Mouse (Mus musculus) adrenal gland, postnatal 36 days (tissue): ENCODE results near the gene Fam8a1. TPM values are rescaled to one million over a fixed set of nuclear protein-coding genes. Genes with fewer than 3 reads are reported as not detected.
A peak's percentile ranks its signal among the peaks of the same experiment; 100 is the strongest.

Source experiments
- DNase-seq, 2 experiments: peaks; one replicate each; pipeline ENCODE4 v3.0.0; 2021; ENCODE audit warnings: mixed read lengths in 1 of 2
- long read RNA-seq, 2 experiments: library from polyadenylated mRNA; stranded (forward); transcript quantifications; one replicate each; pipeline ENCODE4 v2.0.0; 2021; ENCODE audit warnings: borderline sequencing depth in 2 of 2
- total RNA-seq, 2 experiments: library from RNA; stranded (reverse); gene quantifications; 2 replicates each; pipeline ENCODE4 v1.2.3; 2021

Gene Fam8a1
- total RNA-seq = 10 to 100 TPM; 52.5 to 56.8 TPM
- long read RNA-seq, experiment 1, transcript Fam8a1-201 (5 exons, 3,664 nt) = major isoform, 20 of 27 reads
- long read RNA-seq, experiment 1, partial matches to known transcripts = 2 of 27 reads
- long read RNA-seq, experiment 1, other reads (novel, unspliced or antisense) = 4 of 27 reads
- long read RNA-seq, experiment 2, transcript Fam8a1-201 (5 exons, 3,664 nt) = major isoform, 6 of 7 reads
- long read RNA-seq, experiment 2, partial matches to known transcripts = 0 of 7 reads
- long read RNA-seq, experiment 2, other reads (novel, unspliced or antisense) = 1 of 7 reads

DNA sequence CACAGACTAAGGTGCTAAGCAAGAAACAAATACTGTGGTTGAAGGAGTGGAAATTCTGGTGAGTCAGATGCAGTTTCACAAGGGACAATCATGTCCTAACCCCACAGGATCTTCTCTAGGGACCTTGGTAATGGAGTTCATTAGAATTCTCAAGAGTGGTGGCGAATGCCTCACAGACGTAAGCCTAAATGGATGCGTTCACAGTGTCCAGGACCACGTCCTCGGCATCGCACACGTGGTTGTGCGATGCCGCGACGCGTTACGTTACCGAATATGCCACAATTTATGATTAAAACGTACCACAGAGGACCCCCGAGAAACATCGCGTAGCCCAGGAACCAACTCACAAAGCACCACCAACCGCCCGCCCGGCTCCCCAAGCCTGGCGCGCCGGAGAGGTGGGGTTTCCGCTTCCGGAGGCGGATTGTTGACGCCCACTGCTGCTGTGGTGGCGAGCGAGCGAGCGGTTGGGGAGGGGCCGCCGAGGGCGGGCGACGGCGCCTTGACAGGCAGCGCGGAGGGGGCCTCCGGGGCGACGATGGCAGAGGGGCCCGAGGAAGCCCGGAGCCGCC is at the start of gene Fam8a1:
TSS of gene Fam8a1 (plus strand) at position 475 of the 572 bp plus-strand sequence.
- DNase-seq = peak; percentile 94

DNA sequence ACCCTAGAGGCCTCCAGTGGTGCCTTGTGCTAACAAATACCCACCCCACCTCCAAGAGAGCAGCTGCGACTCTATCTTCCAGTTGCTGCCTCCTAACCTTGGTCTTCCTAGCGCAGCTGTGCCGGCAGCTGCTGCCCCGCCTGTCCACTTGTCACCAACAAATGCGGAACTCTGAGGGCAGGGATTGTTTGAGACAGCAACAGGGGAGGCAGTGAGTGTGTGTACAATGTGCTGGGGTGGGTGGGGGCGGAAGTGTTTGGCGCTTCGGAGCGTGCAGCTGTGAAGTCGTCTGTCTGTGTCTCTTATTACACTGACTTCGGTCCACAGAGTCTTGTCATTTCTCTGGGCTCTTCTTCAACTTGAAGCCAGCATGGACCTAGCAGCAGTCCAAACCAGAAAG is 49.7 kb upstream of the Fam8a1 start:
- DNase-seq = no peak

DNA sequence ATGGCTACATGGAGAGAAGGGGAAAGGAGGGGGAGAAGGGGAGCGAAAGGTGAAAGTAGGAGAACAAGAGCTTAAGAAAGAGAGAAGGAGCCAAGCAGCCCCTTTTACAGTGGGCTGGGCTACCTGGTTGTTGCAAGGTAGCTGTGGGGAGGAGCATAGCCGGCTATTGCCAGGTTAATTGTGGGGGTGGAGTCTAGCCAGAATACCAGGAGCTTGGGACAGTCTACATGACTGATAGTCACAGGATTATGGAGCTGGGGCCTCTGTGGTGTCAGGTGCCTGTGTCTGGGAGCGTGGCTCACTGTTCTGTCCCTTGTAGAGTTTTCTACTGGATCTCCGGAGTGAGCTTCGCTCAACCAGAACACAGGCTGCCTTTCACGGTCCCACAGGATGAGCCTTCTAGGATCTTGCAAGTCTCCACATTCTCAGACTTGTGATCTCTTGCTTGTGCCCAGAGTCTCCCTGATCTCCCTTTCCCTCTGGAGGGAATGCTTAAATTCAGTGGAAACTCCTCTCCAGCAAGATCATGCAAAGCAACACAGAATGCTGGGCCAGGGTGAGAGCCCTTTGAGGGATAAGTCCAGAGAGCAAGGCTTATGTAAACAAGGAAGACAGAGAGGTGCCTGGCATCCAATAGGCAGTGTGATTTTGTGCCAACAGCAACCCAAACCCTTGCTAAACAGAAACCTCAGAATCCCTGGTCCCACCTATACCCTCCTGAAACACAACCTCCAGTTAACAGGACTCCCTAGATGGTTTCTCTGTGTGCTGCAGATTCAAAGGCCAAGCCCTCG is 48.2 kb upstream of the Fam8a1 start:
- no peak for DNase-seq

DNA sequence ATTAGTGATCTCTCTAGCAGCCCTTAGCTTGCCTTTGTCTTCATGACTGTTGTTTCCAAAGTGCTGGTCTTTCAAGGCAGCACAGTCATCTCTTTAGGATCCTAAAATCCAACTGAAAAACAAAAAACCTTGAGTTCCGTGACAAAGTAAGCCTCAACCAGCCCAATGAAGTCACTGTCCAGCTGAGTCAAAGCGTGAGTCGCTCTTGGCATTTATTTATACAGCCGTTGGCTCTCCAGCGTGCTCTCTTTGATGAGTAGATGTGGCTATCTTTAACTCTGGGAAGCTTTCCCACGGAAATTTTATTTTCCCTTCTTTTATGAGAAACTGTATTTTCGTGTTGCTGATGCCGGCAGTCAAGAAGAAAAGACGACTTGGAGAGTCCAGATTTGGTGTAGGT is 42.7 kb upstream of the Fam8a1 start:
- peak; percentile 48 to 54 for DNase-seq

DNA sequence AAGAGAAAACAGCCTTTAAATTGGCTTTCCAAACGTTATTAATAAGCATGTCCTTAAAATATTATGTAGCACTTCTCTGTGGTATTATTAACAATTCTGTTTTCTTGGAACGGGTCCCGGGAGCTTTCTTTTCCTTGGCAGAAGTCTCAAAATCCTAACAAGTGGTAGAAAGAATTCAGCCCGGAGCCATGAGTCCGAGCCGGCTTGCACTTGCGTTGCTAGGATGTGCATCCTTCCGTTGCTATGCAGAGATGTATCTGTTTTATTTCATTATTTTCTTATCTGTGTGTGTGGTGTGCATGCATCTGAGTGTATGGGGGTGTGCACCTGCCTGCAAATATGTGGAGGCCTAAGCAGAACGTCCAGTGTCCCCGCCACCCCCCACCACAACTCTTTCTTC is 41.5 kb upstream of the Fam8a1 start:
- DNase-seq = no peak

DNA sequence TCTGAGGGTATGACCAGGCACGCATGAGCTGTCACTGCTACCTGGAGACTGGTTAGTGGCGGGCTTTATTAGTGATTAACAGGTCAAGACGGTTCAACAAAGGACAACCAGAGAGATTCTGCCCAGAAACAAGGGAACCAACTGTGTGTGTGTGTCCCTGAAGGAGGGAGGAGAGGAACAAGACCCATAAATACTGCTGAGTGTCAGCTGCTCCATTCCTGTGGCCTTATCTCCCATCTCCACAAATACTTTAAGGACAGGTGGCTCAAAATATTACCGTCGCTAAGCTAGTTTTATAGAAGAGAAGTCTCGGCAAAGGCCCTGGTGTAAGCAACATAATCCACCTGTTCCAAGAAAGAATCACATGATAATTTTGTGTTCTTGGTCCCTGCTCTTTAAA is 39.9 kb upstream of the Fam8a1 start:
- no peak for DNase-seq

DNA sequence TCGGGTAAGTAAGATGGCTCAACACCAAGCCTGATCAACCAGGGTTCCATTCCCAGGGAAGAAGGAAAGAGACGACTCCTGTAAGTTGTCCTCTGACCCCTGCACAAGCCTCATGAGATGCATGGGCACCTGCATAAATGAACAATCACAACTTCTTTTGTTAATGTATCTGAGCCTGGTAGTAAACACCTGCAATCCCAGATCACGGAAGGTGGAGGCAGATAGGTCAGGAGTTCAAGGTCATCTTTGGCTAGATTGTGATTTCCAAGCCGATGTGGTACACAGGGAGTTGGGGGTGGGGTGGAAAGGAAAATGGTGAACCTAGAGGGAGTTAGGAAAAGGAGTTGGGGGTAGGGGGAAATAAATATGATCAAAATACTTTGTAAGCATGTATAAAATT is 36.5 kb upstream of the Fam8a1 start:
- no peak for DNase-seq

DNA sequence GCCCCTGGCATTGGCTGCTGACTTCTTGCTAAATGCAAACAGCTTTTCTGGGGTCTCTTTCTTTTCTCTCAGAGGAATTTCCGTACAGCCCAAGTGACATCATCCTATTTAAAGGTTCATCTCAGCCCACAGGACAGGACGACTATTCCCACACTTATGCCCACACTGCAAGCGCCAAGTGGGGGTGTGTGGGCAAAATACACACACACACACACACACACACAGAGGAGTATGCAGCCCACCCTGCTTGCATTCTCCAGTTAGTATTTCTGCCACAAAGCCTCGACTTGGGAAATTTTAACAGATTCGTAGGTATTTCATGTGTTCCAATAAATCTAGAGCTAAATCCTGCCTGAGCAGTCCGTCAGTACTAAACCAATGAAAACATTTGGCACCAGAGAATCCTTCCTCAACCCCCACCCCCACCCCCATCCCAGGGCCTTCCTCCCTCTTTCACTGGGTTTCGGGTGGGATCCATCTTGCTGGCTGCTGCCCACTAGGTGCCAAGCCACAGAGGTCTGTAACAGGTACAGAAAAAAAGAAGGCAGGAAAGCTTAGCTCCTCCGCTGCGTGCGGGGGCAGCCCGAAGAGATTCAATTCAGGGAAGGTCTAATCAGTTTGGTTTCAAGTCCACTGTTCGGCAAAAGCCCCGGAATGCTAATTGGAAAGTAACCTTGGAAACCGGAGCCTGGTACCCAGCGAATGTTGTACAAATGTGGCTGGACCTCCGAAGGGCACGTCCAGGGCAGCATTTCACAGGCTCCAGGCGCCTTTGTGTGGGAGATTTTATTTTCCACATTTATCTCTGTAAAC is 35.8 kb upstream of the Fam8a1 start:
- DNase-seq = no peak

DNA sequence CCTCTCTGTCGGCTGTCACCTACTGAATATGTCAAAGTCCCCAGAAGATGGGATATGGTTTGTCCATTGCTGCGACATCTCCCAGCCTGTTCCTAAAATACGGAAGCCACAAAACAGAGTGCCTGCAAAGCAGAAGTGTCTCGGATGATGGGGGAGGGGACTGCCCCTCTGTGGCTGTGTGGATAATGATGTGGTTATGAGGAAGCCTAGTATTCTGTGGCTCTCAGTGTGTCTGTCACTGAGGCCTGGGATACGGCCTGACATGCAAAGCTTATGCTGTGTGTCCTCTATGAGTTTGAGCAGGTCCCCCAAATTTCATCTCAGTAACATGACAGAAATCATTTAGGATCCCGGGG is 35.2 kb upstream of the Fam8a1 start:
- no peak for DNase-seq

DNA sequence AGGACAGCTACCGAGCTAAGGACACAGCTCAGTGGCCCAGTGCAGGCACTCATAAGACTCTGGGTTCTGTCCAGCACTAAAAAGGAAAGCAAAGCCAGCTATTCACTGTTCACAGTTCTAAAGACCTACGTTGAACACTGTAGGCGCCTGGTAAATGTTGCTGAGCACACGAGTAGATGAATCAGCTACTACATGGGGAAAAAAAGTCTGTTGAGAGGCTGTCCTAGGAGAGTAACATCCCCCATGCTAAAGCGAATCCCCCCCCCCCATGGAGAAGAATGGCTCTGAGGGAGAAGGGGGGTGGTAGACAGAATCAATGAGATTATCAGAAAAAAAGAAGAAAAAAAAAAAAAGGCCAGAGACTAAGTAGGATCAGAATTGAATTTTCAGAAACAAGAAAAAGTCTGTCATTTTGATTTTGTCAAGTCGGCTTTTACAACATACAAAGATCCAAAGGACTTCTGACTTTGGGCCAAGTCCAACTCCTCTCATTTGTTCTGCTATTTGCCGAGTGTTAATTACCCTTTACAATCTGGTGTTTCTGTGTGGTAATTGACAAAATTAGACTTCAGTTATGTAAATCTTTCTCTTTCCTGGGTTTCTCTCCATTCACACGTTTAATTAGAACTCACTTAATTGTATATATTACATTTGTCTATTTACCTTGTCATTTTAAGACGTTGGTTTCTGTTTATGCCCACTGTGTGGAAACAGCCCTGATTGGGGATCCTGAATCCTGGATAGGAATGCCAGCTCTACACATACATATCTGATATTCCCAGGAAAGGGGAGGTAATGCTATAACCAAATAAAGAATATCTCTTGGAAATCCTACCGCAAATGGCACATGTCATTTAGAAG is 28.5 kb upstream of the Fam8a1 start:
- DNase-seq = no peak

DNA sequence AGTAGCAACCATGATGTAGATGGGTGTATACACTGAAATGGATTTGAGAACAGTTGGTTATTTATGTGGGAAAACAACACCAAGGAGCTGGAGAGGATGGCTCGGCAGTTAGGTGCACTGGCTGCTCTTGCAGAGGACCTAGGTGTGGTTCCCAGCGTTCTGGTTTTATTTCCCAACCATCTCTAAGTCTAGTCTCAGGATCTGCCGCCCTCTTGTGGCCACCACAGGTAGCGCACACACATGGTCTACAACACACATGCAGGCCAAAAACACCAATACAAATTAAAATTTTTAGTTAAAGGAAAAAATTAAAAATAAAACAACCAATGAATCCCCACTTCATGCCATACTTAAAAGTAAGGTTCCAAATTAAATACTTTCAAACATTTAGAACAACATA is 27.0 kb upstream of the Fam8a1 start:
- no peak for DNase-seq

DNA sequence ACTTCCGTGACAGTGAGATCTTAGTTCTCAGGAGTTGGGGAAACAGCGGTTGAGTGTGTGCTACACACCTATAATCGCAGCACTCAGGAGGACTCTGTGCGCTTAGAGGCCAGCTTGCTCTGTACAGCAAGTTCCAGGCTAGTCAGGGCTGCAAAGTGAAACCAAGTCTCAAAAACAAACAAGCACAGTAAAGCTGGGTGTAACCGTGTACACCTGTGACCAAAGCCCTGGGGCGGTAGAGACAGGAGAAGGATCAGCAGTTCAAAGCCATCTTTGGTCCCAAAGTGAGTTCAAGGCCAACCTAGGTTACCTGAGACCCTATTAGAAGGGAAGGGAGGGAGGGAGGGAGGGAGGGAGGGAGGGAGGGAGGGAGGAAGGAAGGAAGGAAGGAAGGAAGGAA is 25.1 kb upstream of the Fam8a1 start:
- no peak for DNase-seq

DNA sequence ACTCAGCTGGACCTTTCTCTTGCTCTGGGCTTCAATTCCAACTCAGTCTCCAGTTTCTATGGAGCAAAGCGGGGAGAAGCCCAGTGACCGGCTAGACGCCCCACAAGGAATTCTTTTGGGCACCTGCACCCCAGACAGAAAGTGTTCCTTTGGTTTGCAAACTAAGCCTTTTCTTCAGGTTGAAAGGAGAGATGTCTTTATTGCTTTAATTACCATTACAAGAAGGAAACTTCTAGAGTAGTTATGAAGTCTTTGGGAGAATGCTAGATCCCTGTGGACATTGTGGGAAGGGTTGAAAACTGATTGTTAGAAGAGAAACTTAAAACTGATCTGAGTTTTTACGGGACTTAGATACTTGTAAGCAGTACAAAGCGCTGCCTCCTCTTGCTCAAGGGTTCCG is 23.8 kb upstream of the Fam8a1 start:
- no peak for DNase-seq

DNA sequence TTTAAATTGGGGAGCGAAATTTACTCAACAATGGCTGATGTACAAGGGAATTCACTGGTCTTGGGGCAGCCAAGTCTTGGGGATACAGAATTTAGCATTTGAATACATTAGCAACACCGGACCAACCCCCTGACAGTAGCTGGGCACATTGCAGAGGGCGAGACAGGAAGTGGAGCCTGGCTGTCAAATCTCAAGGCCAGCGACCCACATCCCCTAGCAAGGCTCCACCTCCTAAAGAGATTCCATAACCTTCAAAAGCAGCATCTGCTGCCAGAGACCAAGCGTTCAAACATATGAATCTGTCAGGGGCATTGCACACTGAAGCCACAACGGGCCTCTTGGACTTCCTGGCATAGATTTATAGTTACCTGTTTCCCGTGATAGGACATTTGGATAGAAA is 17.5 kb upstream of the Fam8a1 start:
- DNase-seq = no peak

DNA sequence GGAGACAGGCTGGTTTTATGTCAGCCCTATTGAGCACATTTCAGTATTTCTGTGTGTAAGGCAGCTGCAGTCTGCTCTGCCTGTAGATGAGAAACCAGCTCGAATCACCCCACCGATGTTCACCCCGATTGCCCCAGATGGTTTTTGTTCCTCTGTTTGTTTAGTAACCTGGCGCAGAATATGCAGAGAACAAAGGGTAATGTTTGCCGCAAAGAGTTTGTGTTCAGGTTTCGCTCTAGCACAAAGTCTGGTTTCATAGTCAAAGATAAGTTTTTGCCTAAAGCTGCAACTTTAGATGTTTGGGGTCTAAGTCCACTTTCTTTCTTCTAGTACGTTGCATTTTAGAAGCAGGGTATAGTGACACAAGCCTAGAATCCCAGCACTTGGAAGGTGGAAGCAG is 16.7 kb upstream of the Fam8a1 start:
- DNase-seq = no peak

DNA sequence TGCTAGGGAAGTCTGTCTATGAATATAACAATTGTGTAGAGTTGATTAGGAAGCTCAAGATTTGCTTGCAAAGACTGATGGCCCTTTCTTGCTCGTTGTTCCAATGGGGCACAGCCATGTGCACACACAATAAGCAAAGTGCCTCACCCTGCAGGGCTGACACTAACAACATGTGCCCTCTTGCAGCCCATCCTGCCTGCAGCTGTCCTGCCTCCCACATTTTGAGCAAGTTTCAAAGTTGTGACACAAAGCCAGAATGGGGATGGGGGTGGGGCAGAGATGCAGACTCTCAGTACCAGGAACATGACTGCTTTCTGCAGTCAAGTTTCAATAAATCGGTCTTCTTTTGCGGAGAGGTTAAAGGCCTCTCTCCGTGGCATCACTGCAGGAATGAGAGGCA is 15.7 kb upstream of the Fam8a1 start:
- no peak for DNase-seq

DNA sequence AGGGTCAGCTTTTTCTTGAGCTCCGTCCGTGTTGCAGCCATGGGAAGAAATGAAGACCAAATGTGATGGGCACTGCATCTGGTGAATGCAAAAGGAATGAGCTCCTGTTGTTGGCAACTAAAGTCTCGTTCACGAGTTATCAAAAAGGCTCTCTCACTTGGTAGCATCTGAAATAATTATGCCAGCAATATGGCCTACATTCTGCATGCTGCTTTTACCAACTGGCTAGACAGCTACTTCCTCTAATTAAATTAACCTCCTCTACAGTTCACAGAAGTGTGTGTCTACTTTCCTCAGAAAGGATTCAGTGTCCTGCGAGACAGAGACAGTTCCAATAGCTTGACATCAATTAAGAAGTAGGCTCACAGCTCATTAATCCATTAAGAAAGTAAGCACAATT is 14.8 kb upstream of the Fam8a1 start:
- DNase-seq = no peak

DNA sequence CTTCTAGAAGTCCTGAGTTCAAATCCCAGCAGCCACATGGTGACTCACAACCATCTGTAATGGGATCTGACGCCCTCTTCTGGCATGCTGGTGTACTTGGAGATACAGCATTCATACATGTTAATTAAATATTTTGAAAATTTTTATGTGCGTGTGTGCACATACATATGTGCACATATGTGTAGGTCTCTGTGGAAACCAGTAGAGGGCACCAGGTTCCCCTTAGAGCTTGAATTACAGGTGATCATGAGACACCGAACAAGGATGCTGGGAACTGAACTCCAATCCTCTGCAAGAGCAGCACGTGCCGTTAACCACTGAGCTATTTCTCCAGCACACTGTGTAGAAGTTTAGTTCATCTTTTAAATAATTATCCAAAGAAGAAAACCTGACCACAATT is 10.1 kb upstream of the Fam8a1 start:
- no peak for DNase-seq

DNA sequence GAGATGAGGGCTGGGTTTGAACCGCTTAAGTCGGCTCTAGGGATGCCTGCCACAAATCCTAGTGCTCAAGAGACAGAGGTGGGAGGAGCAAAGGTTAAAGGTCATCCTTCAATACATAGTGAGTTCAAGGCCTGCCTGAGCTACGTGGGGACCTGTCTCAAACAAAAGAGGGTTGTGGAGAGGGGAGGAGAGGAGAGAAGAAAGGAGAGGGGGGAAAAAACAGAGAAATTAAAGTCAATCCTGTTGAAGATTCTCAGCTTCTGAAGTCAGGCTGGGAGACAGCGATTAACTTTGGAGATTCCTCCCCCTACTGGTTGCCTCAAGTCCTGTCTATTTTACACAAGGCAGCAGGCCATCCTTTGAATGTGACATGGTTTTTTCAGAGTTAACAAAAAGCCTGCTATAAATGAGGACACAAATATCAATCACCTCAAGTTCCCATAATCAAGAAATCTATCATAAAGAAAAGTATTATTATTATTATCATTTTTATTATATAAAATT is 5.8 kb upstream of the Fam8a1 start:
- peak in 1 of 2 experiments; percentile 37 for DNase-seq

DNA sequence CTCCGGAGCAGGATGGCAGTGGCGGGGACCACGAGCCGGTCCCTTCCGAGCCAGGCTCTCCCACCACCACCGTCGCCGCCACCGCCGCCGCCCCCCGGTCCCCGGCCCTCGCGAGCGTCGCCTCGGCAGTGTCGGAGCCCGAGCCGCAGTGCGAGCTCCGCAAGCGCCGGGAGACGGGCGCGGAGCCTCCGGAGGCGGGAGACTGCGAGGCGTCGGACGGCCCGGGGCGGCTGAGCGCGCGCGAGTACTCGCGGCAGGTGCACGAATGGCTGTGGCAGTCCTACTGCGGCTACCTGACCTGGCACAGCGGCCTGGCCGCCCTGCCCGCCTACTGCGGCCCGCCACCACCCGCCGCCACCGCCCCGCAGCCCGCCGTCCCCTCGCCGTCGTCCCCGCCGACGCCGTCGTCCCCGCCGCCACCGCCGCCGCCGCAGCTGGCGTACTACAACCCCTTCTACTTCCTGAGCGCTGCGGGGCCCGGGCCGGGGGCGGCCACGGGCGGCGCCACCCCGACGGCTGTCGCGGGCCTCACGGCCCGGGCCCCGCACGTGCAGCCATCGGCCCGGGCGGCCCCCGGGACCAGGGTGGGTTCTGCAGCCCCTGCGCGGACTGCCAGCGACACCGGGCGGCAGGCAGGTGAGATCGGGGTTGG is 424 bp downstream of the Fam8a1 start:
- peak; percentile 17 to 46 for DNase-seq

DNA sequence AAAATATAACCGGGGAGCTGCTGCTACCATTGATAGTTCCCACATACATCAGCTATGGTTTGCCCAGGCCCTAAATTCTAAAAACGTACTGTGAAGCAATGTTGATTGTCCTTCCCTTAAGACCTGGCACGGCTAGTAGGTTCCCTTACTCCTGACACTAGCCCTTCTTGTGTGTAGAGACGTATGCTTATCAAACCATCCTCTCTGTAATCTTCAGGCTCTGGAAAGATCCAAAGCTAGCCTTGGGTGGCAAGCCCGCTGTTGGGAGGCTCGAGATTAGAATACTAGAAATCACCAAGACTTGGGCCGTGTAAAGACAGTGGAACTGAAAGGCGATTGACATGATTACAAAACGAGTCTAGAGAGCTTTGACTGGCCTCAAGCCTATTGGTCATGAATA is 1.2 kb downstream of the Fam8a1 start:
- no peak for DNase-seq
